Mouse (Mus musculus): ENCODE results near the gene Trim14. TPM values are rescaled to one million over a fixed set of nuclear protein-coding genes. Genes with fewer than 3 reads are reported as not detected.

Gene Trim14
- polyA plus RNA-seq, 1 experiment from 2014 or later, result 2.7 TPM

DNA sequence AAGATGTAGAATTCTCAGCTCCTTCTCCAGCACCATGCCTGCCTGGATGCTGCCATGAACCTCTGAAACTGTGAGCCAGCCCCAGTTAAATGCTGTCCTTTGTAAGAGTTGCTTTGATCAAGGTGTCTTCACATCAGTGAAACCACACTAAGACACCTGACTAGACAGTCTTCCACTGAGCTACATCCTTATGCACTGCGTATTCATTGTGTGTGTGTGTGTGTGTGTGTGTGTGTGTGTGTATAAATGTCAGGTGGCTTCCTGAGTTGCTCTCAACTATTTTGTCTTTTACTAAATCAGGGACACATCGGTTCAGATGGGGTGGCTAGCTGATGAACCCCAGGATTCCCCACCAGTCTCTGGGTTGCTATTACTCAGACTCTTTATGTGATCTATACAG, 56.9 kb downstream of the Trim14 start:
- 93% methylated on average over 2 of the region's 2 CpGs for WGBS
- no peak for ATAC-seq (replicated peaks; ENCODE audit: insufficient number of reproducible peaks, low FRiP score, low TSS enrichment, low read depth)

GRCm38 (mm10) chr4:46475101-46475500, 60.8 kb downstream of the Trim14 start:
- no peak for DNase-seq (ENCODE audit: low spot score)
- H3K4me2 ChIP-seq (ENCODE audit: low read depth, low read length), result no peak overlapping the region
- no peak overlapping the region for H3K4me3 ChIP-seq (ENCODE audit: low read depth, low read length)
- no peaks in the 10 kb centered on the region for H3K4me1 ChIP-seq (ENCODE audit: control insufficient read depth, insufficient read depth, low read length)
- no peaks in the 10 kb centered on the region for H3K9me3 ChIP-seq (replicated peaks; ENCODE audit: control insufficient read depth, low read length)
- 93% methylated on average over 5 of the region's 5 CpGs for WGBS
- H3K36me3 ChIP-seq (replicated peaks; ENCODE audit: control insufficient read depth, insufficient read depth, low read depth, low read length), result peaks cover 25% of the 10 kb centered on the region
- H3K27me3 ChIP-seq (ENCODE audit: control insufficient read depth, insufficient read depth, low read length), result no peaks in the 10 kb centered on the region
- H3K27ac ChIP-seq (replicated peaks; ENCODE audit: low read depth, low read length), result no peak overlapping the region
- H3K9ac ChIP-seq (replicated peaks; ENCODE audit: low read length), result no peak overlapping the region
- no peak for ATAC-seq (replicated peaks; ENCODE audit: insufficient number of reproducible peaks, low FRiP score, low TSS enrichment, low read depth)

More for the DNA sequence above, 56.9 kb downstream of the Trim14 start:
- H3K9ac ChIP-seq (replicated peaks; ENCODE audit: low read length), result no peak overlapping the region
- H3K27me3 ChIP-seq (ENCODE audit: control insufficient read depth, insufficient read depth, low read length), result no peaks in the 10 kb centered on the region
- H3K36me3 ChIP-seq (replicated peaks; ENCODE audit: control insufficient read depth, insufficient read depth, low read depth, low read length), result peaks cover 2% of the 10 kb centered on the region
- H3K4me1 ChIP-seq (ENCODE audit: control insufficient read depth, insufficient read depth, low read length), result no peaks in the 10 kb centered on the region
- no peaks in the 10 kb centered on the region for H3K9me3 ChIP-seq (replicated peaks; ENCODE audit: control insufficient read depth, low read length)
- no peak overlapping the region for H3K4me3 ChIP-seq (ENCODE audit: low read depth, low read length)
- no peak for DNase-seq (ENCODE audit: low spot score)
- H3K27ac ChIP-seq (replicated peaks; ENCODE audit: low read depth, low read length), result no peak overlapping the region
- no peak overlapping the region for H3K4me2 ChIP-seq (ENCODE audit: low read depth, low read length)

- ATAC-seq (replicated peaks; ENCODE audit: insufficient number of reproducible peaks, low FRiP score, low TSS enrichment, low read depth), result no peak
- no peak overlapping the region for H3K4me3 ChIP-seq (ENCODE audit: low read depth, low read length)
- WGBS, result 86% methylated on average over 3 of the region's 3 CpGs
Measured at GRCm38 (mm10) chr4:46465740-46466139, 70.2 kb downstream of the Trim14 start.

DNA sequence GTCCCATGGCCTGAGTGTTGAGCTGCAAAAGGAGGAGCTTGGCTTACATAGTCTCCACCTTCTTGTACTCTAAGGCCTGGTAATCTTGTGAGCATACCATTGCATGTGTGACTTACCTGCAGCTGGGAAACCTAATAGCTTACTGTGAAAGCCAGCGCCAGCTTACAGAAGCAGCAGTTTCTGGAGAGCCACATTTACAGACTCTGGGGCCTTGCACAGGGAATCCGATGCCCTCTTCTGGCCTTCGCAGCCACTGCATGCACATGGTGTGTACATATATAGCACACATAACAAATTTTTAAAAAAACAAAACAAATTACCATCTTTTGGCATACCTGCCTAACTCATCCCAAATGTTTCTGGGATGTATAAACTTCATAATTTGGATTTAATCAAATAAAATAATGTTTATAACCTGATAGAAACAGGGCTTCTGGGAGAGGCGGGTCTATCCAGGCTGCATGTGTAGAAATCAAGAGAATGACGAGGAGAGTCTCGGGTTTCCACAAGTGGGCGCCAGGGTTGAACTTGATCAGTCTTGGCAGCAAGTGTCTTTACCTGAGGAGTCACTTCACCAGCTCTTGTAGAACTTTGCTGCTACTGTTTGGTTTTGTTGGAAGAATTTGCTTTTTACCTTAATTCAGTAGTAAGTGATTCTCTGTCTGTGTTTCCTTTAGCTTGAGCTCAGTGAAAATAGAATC, 72.7 kb downstream of the Trim14 start:
- WGBS, result 87% methylated on average over 7 of the region's 7 CpGs
- Histone ChIP-seq H3K27ac (replicated peaks; ENCODE audit: low read depth, low read length) (no peak overlapping the region), H3K4me3 (ENCODE audit: low read depth, low read length) (no peak overlapping the region), H3K9ac (replicated peaks; ENCODE audit: low read length) (no peak overlapping the region), H3K36me3 (replicated peaks; ENCODE audit: control insufficient read depth, insufficient read depth, low read depth, low read length) (peaks cover 14% of the 10 kb centered on the region), H3K4me2 (ENCODE audit: low read depth, low read length) (no peak overlapping the region), H3K4me1 (ENCODE audit: control insufficient read depth, insufficient read depth, low read length) (no peaks in the 10 kb centered on the region), H3K27me3 (ENCODE audit: control insufficient read depth, insufficient read depth, low read length) (no peaks in the 10 kb centered on the region), H3K9me3 (replicated peaks; ENCODE audit: control insufficient read depth, low read length) (no peaks in the 10 kb centered on the region)
- DNase-seq (ENCODE audit: low spot score) (peak; percentile 58), ATAC-seq (replicated peaks; ENCODE audit: insufficient number of reproducible peaks, low FRiP score, low TSS enrichment, low read depth) (peak; percentile 76; the same call in 1 of the 2 replicates)

More at GRCm38 (mm10) chr4:46465740-46466139, 70.2 kb downstream of the Trim14 start:
- no peaks in the 10 kb centered on the region for H3K9me3 ChIP-seq (replicated peaks; ENCODE audit: control insufficient read depth, low read length)
- H3K4me1 ChIP-seq (ENCODE audit: control insufficient read depth, insufficient read depth, low read length), result no peaks in the 10 kb centered on the region
- H3K9ac ChIP-seq (replicated peaks; ENCODE audit: low read length), result no peak overlapping the region
- H3K27ac ChIP-seq (replicated peaks; ENCODE audit: low read depth, low read length), result no peak overlapping the region
- DNase-seq (ENCODE audit: low spot score), result no peak
- H3K27me3 ChIP-seq (ENCODE audit: control insufficient read depth, insufficient read depth, low read length), result no peaks in the 10 kb centered on the region
- no peak overlapping the region for H3K4me2 ChIP-seq (ENCODE audit: low read depth, low read length)
- peaks cover 16% of the 10 kb centered on the region for H3K36me3 ChIP-seq (replicated peaks; ENCODE audit: control insufficient read depth, insufficient read depth, low read depth, low read length)

- Histone ChIP-seq H3K27ac (replicated peaks; ENCODE audit: low read depth, low read length) (no peak overlapping the region), H3K4me2 (ENCODE audit: low read depth, low read length) (no peak overlapping the region), H3K9me3 (replicated peaks; ENCODE audit: control insufficient read depth, low read length) (no peaks in the 10 kb centered on the region), H3K4me3 (ENCODE audit: low read depth, low read length) (no peak overlapping the region), H3K27me3 (ENCODE audit: control insufficient read depth, insufficient read depth, low read length) (no peaks in the 10 kb centered on the region), H3K9ac (replicated peaks; ENCODE audit: low read length) (no peak overlapping the region), H3K4me1 (ENCODE audit: control insufficient read depth, insufficient read depth, low read length) (peaks cover 4% of the 10 kb centered on the region; the same call in 1 of the 2 replicates), H3K36me3 (replicated peaks; ENCODE audit: control insufficient read depth, insufficient read depth, low read depth, low read length) (peaks cover 2% of the 10 kb centered on the region; the same call in 1 of the 2 replicates)
- DNase-seq (ENCODE audit: low spot score) (no peak), ATAC-seq (replicated peaks; ENCODE audit: insufficient number of reproducible peaks, low FRiP score, low TSS enrichment, low read depth) (no peak)
- WGBS, result 93% methylated on average over 2 of the region's 2 CpGs
Measured at GRCm38 (mm10) chr4:46458411-46458810, 77.5 kb downstream of the Trim14 start.

DNA sequence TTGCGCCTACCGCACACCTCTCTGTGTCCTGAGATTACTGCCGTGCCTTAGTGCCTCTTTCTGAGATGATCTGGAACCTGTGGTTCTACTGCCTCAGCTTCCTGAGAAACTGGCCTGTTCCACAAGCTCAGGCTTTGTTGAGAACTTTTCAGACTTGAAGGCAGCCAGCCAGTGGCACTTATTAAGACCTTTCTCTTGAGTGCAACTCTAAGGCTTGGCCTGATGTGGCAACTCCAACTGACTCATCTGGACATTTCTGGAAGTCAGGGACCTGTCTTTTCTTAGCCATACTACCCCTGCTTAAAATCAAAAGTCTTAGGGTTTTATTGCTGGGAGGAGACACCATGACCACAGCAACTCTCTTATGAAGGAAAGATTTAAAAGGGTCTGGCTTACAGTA, 78.8 kb downstream of the Trim14 start:
- H3K36me3 ChIP-seq (replicated peaks; ENCODE audit: control insufficient read depth, insufficient read depth, low read depth, low read length), result peaks cover 2% of the 10 kb centered on the region; the same call in 1 of the 2 replicates
- no peaks in the 10 kb centered on the region for H3K9me3 ChIP-seq (replicated peaks; ENCODE audit: control insufficient read depth, low read length)
- H3K4me3 ChIP-seq (ENCODE audit: low read depth, low read length), result no peak overlapping the region
- WGBS, result 94% methylated on average over 3 of the region's 3 CpGs
- no peak overlapping the region for H3K4me2 ChIP-seq (ENCODE audit: low read depth, low read length)
- H3K27ac ChIP-seq (replicated peaks; ENCODE audit: low read depth, low read length), result no peak overlapping the region
- H3K27me3 ChIP-seq (ENCODE audit: control insufficient read depth, insufficient read depth, low read length), result no peaks in the 10 kb centered on the region
- H3K9ac ChIP-seq (replicated peaks; ENCODE audit: low read length), result no peak overlapping the region
- ATAC-seq (replicated peaks; ENCODE audit: insufficient number of reproducible peaks, low FRiP score, low TSS enrichment, low read depth), result no peak
- peaks cover 4% of the 10 kb centered on the region; the same call in 1 of the 2 replicates for H3K4me1 ChIP-seq (ENCODE audit: control insufficient read depth, insufficient read depth, low read length)
- DNase-seq (ENCODE audit: low spot score), result no peak

DNA sequence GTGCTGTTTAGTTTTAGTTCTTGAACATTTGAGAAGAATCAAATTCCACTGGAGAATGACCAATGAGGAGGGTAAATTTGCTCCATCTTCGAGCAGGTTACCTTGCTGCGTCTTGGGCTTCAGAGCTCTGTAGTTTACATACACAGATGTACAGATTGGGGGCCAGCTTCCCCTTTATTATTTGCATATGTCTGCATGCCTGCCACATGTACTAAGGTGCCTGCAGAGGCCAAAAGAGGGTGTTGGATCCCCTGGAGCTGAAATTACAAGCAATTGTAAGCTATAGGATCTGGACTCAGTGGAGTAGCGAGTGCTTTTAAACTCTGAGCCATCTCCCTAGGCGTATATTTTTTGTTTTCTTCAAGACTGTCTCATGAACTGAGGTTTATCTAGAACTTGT, 79.2 kb downstream of the Trim14 start:
- Histone ChIP-seq H3K27ac (replicated peaks; ENCODE audit: low read depth, low read length) (no peak overlapping the region), H3K4me2 (ENCODE audit: low read depth, low read length) (no peak overlapping the region), H3K4me1 (ENCODE audit: control insufficient read depth, insufficient read depth, low read length) (peaks cover 4% of the 10 kb centered on the region; the same call in 1 of the 2 replicates), H3K9ac (replicated peaks; ENCODE audit: low read length) (no peak overlapping the region), H3K36me3 (replicated peaks; ENCODE audit: control insufficient read depth, insufficient read depth, low read depth, low read length) (peaks cover 2% of the 10 kb centered on the region; the same call in 1 of the 2 replicates), H3K4me3 (ENCODE audit: low read depth, low read length) (no peak overlapping the region), H3K9me3 (replicated peaks; ENCODE audit: control insufficient read depth, low read length) (no peaks in the 10 kb centered on the region), H3K27me3 (ENCODE audit: control insufficient read depth, insufficient read depth, low read length) (no peaks in the 10 kb centered on the region)
- 82% methylated on average over 4 of the region's 4 CpGs for WGBS
- ATAC-seq (replicated peaks; ENCODE audit: insufficient number of reproducible peaks, low FRiP score, low TSS enrichment, low read depth) (no peak), DNase-seq (ENCODE audit: low spot score) (no peak)

DNA sequence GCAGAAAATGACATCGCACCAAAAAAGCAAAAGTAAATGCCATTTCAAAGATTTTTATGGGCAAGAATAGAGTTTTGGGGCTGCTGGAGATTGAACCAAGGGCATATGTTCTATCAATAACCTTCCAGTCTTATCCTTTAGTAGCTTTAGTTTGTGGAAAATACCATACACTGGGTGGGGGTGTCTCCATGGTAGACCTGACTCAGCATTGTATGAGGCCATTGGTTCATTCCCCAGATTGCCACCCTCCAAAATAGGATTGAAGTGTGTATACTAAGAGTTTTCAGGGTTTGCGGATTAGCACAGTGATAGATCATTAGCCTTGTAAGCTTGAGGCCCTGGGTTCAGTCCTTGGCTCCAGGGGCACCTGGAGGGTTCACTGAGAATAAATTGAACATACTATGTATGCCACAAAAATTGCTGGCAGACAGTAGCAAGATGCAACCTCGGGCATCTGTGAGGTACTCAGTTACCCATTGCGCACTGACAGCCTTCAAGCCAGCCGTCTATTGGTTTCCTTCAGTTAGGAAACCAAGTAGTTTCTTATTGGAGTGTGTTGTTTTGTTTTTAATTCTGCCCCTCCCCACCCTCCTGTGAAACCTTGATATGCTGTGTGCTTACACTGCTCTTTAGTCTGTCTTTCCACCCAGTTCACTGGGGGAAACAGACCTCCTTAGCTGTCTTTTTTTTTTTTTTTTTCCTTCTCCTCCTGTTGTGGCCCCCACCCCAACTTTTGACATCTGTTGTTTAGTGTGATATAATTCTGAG, 81.7 kb downstream of the Trim14 start:
- Histone ChIP-seq H3K9ac (replicated peaks; ENCODE audit: low read length) (no peak overlapping the region), H3K4me3 (ENCODE audit: low read depth, low read length) (no peak overlapping the region), H3K4me1 (ENCODE audit: control insufficient read depth, insufficient read depth, low read length) (peaks cover 4% of the 10 kb centered on the region; the same call in 1 of the 2 replicates), H3K27me3 (ENCODE audit: control insufficient read depth, insufficient read depth, low read length) (no peaks in the 10 kb centered on the region), H3K27ac (replicated peaks; ENCODE audit: low read depth, low read length) (no peak overlapping the region), H3K9me3 (replicated peaks; ENCODE audit: control insufficient read depth, low read length) (no peaks in the 10 kb centered on the region), H3K36me3 (replicated peaks; ENCODE audit: control insufficient read depth, insufficient read depth, low read depth, low read length) (no peaks in the 10 kb centered on the region), H3K4me2 (ENCODE audit: low read depth, low read length) (no peak overlapping the region)
- DNase-seq (ENCODE audit: low spot score) (no peak), ATAC-seq (replicated peaks; ENCODE audit: insufficient number of reproducible peaks, low FRiP score, low TSS enrichment, low read depth) (no peak)
- WGBS, result 70% methylated on average over 5 of the region's 5 CpGs
